Mouse (Mus musculus) lung, postnatal 25 days (tissue): ENCODE measurements around the gene Lrrc7.

Source experiments
- DNase-seq: peaks from one replicate; pipeline ENCODE4 v3.0.0; 2022; ENCODE audit warnings: low spot score

Gene Lrrc7

DNA sequence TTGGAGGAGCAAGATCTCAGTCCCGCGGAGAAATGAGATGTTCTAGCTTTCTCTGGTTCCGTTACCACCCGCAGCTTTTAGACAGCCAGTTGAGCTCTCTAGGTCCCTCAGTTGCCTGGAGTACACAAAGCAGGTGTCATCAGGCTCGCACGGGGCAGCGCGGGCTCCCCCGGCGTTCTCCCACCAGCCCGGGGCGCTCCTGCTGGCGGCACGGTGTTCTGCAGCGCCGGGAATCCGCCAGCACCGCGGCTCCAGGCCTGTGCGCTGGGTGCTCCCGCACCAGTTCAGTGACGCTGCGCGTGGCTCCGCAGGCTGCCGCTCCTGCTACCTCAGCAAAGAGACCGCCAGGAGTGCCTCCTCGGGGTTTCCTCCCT is at the start of gene Lrrc7:
Gene Lrrc7, minus strand, starts transcription at position 235 of the 374 bp plus-strand sequence.
- no peak for DNase-seq

DNA sequence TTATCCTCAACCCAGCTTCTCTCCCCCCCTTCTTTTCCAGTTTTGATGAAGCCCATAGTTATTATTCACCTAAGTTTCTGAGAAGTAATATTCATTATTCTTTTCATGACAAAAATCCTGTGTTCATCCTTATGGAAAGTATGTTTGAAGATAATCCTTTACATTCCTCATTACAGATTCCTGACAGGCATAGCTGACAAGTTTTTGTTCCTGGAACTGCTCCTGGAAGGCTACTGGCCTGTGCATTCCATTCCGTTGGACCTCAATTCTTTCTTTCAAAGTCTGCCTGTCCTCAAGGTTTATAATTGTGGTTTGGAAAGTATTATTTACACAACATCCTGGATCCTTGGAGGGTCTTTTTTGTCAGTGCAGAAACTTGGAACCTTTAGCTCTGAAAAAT is 45.0 kb upstream of the Lrrc7 start:
- DNase-seq: no peak

DNA sequence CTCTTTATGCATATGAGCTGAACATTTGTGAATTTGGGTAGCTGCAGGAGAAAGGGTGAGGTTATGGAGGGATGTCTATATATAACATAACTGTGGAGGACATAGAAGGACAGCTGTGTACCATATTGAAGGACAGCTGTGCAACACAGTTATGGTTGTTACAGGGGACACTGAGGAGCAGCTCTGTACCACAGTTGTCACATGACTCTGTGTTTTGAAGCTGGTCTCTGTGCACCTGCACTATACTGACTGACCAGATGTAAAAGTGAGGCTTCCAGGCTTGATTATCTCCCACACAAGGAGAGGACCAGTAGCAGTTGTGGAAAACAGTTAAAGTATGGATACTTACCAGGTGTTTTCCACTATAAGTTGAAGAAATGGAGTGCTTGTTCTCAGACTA is 43.3 kb upstream of the Lrrc7 start:
- no peak for DNase-seq

GRCm38 (mm10) chr3:158561256-158561986 is 600 bp downstream of the Lrrc7 start:
- no peak for DNase-seq

GRCm38 (mm10) chr3:158560891-158561255 is 1.1 kb downstream of the Lrrc7 start:
- no peak for DNase-seq

GRCm38 (mm10) chr3:158559691-158560650 is 2.0 kb downstream of the Lrrc7 start:
- no peak for DNase-seq

DNA sequence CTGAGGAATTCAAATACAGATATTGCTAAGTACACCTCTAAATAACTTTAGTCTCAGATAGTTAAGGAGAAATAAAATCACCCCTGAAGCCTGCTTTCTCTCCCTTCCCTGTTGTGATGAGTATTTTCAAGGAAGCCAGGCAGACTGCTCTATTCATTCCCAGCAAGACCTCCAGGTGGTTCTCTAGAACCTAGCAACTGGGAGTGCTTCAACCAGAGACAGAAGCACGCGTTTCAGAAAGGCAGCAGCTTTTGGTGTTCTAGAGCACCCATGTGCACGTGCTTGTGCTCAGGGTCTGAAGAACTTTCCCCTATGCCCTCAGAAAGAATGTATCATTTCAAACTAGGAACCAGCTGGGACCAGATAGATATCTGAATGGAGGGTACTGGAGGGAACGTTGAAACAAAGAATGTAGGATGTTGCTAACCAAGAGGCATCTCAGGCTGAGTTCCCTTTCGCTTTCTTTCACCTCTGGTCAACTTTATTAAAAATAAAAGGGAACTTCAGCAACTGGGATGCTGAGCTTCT is 2.8 kb downstream of the Lrrc7 start:
- no peak for DNase-seq

DNA sequence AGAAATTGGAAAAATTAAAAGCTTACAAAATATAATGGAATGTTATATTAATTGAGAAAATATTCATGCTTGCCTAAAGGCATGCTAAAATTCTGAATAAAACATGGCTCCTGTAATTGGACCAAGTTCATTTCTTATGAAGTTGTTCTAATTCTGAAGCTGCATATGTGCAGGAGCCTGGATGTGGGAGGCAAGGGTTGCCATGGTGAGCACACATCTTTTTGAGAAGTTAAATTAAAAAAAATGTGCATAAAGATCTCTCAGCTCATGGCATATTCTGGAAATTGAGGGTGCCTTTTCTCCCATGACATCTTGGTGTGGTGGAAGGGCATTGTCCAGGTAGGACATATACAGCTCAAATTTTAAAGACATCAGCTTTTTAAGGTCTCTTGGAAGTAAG is 3.4 kb downstream of the Lrrc7 start:
- no peak for DNase-seq

- no peak for DNase-seq
Measured at GRCm38 (mm10) chr3:158554280-158554679, 7.7 kb downstream of the Lrrc7 start.

- no peak for DNase-seq
Measured at GRCm38 (mm10) chr3:158552105-158552504, 9.9 kb downstream of the Lrrc7 start.

GRCm38 (mm10) chr3:158543481-158543880 is 18.5 kb downstream of the Lrrc7 start:
- DNase-seq: no peak

- no peak for DNase-seq
Measured at GRCm38 (mm10) chr3:158532859-158533258, 29.2 kb downstream of the Lrrc7 start.

GRCm38 (mm10) chr3:158528471-158528870 is 33.5 kb downstream of the Lrrc7 start:
- DNase-seq: no peak

- no peak for DNase-seq
Measured at GRCm38 (mm10) chr3:158493730-158494129, 68.3 kb downstream of the Lrrc7 start.

DNA sequence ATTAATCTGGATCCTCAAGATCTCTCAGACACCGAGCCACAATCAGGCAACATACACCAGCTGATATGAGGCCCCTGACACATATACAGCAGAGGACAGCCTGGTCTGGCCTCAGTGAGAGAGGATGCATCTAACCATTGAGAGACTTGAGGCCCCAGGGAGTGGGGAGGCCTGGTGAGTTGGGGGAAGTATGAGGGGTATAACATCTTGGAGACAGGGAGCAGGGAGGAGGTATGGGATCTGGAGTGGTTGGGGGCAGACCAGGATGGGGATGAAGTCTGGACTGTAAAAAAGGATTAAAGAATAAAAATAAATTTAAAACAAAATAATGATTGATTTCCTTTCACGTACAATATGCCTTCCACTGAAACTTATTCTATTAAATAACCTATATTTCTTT is 82.3 kb downstream of the Lrrc7 start:
- no peak for DNase-seq

DNA sequence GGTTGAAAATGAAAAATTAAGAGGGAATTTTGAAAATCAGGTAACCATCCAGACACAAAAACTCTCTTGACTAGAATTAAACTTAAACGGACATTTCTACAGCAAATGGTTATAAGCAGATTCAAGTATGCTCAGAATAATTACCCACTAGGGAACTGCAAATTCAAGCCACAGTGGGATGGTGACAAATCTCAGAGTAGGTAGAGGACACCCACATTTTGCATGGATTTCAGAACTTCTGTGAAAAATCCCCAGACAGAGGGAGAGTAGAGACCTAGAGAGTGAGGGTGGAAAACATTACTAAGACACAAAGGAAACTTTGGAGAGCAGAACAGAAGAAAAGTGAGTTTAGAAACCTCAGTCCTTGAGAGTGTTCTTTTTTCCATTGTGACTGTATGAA is 161.4 kb downstream of the Lrrc7 start:
- no peak for DNase-seq

DNA sequence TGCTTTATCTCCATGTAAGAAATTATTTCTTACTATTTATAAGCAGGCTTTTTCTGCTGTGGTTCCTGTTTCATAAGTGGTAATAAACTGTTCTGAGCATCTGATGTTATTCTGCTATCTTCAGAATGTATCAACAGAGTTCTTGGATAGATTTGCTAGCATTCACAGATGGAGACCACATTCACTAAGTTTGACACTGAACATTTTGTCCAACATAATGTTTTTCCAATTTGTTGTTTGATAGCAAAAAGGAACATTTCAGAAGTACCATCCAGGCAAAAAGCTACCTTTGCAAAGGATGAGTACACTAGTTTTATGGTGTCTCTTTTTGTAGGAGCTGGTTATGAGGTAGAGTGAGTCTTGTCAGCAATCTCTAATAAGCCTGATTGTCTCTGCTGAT is 170.5 kb downstream of the Lrrc7 start:
- DNase-seq: no peak

DNA sequence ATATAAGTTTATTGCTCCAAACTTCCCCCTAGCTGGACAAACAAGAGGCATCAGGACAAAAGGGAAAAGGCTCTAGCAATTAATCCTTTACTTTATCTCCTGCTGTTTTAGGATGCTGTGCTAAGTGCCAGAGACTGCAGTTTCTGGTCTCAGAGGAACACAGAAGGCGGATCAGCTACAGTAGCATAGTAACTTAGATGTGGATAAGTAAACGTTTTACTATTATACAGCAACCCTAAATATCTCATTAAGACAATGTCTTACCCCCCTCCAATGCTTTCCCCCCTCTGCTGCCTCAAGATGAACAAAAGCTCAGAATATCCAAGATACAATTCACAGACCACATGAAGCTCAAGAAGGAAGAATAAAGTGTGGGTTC is 174.0 kb downstream of the Lrrc7 start:
- no peak for DNase-seq

- no peak for DNase-seq
Measured at GRCm38 (mm10) chr3:158387413-158388075, 174.5 kb downstream of the Lrrc7 start.

DNA sequence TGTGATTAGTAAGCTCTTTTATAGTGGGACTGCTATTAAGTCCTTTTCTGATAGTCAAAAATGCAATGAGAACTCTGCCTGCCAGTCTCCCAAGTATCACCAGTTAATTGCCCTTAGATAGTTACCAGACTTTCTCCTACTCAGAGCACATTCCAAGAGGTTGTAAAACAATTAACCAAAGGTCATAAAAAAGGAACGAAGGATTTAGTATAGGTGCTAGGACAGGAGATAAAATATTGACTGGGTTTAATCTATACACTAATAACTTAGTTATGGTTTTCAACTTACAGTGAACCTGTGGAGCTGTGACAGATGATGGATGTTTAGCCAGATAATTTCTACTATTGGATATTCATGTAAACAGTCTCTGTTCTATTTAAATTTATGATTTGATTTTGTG is 175.2 kb downstream of the Lrrc7 start:
- DNase-seq: no peak

- no peak for DNase-seq
Measured at GRCm38 (mm10) chr3:158375885-158376284, 186.1 kb downstream of the Lrrc7 start.

DNA sequence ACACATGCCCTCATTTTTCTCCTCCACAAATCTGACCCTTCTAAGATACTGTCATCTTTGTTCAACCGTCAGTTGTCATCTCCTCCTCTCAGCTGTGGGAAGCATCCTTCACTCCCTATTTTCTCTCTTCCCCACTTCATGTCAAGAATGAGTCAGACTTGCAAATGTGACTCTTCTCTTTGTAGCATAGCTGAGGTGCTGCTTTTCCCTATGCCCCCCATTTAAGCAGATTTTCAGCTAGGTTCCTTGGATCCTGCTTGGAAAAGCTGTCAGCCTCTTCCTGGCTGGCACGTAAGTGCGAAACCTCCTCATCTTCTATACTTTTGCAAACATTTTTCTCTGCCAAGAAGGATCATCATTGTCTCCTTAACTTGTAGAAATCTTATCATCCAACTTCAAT is 192.9 kb downstream of the Lrrc7 start:
- no peak for DNase-seq

GRCm38 (mm10) chr3:158365801-158366200 is 196.2 kb downstream of the Lrrc7 start:
- no peak for DNase-seq
